Mouse (Mus musculus) stomach, embryonic 15.5 days (tissue): ENCODE data around the gene Aqr. TPM values are rescaled to one million over a fixed set of nuclear protein-coding genes. Genes with fewer than 3 reads are reported as not detected.

Experiments used
- ATAC-seq: fragments of 200-750 bp; cut with Nextera tagmentation; 2 replicates; pipeline ENCODE4 v1.8.0; 2017; ENCODE audit warnings: low read depth, moderate number of reproducible peaks, moderate TSS enrichment; ENCODE audit not compliant: insufficient read depth, low FRiP score
- H3K27ac ChIP-seq: fragments of 300-500 bp; sonication (generic); 2 replicates; pipeline ENCODE4 v1.5.1; 2015; ENCODE audit warnings: mild to moderate bottlenecking, inconsistent platforms
- H3K27me3 ChIP-seq: fragments of 300-500 bp; sonication (generic); replicated peaks from 2 replicates; pipeline ENCODE4 v1.6.1; 2015; ENCODE audit warnings: inconsistent platforms
- H3K36me3 ChIP-seq: fragments of 300-500 bp; sonication (generic); 2 replicates; pipeline ENCODE4 v1.6.1; 2015; ENCODE audit warnings: inconsistent platforms
- H3K4me1 ChIP-seq: fragments of 300-500 bp; sonication (generic); 2 replicates; pipeline ENCODE4 v1.6.1; 2015; ENCODE audit warnings: inconsistent platforms
- H3K4me2 ChIP-seq: fragments of 300-500 bp; sonication (generic); 2 replicates; pipeline ENCODE4 v1.6.1; 2015; ENCODE audit warnings: mild to moderate bottlenecking, inconsistent platforms
- H3K4me3 ChIP-seq: fragments of 300-500 bp; sonication (generic); replicated peaks from 2 replicates; pipeline ENCODE4 v1.5.1; 2015; ENCODE audit warnings: inconsistent platforms
- H3K9ac ChIP-seq: fragments of 300-500 bp; sonication (generic); 2 replicates; pipeline ENCODE4 v1.6.1; 2015; ENCODE audit warnings: inconsistent platforms
- H3K9me3 ChIP-seq: fragments of 300-500 bp; sonication (generic); 2 replicates; pipeline ENCODE4 v1.6.1; 2016; ENCODE audit warnings: inconsistent platforms
- WGBS: fragments of 180-500 bp; shearing (Covaris S2); methylation state at CpG from one replicate; pipeline ENCODE4 v1.1.7; 2015; 5-methylcytosine and 5-hydroxymethylcytosine counted together
- polyA plus RNA-seq: library from polyadenylated mRNA; unstranded; fragments of >200 nt; fragmentation: Nextera tagmentation; extraction: Ambion mirVana; gene quantifications from 2 replicates; pipeline ENCODE4 v1.2.1, GENCODE M21; 2015

Aqr gene
- polyA plus RNA-seq, 1 experiment from 2014 or later, result 39.4 TPM

DNA sequence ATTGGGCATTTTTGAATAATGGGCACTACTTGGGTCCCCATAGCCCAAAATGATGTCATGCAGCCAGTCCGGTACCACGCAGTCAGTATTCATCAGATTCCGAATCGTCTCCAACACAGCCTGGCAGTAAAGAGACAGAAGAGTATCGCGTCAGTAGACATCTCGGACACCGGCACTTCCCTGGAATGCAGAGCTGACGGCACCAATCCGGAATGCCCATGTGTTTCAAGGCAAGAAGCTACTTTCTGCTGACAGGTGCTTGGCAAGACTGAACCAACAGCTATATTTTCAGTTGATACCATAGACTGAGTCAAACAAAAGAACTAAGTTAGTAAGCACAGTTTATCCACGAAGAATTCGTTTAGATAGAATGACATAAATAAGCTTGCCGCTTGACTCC lies 56.2 kb downstream of the Aqr start:
- no peak overlapping the region for H3K4me3 ChIP-seq
- no peak overlapping the region for H3K27ac ChIP-seq
- H3K27me3 ChIP-seq, result no peaks in the 10 kb centered on the region
- H3K9me3 ChIP-seq, result no peaks in the 10 kb centered on the region
- 95% methylated on average over 13 of the region's 13 CpGs for WGBS
- no peak for ATAC-seq
- peaks cover 28% of the 10 kb centered on the region; the same call in 1 of the 2 replicates for H3K36me3 ChIP-seq
- H3K4me2 ChIP-seq, result no peak overlapping the region
- H3K9ac ChIP-seq, result no peak overlapping the region
- H3K4me1 ChIP-seq, result no peaks in the 10 kb centered on the region

- no peak for ATAC-seq
- no peak overlapping the region for H3K27ac ChIP-seq
- H3K4me3 ChIP-seq, result no peak overlapping the region
- 92% methylated on average over 4 of the region's 4 CpGs for WGBS
- no peak overlapping the region for H3K9ac ChIP-seq
- H3K27me3 ChIP-seq, result no peaks in the 10 kb centered on the region
- H3K36me3 ChIP-seq, result peaks cover 21% of the 10 kb centered on the region
- H3K4me2 ChIP-seq, result no peak overlapping the region
- H3K9me3 ChIP-seq, result no peaks in the 10 kb centered on the region
- no peaks in the 10 kb centered on the region for H3K4me1 ChIP-seq
Observed at GRCm38 (mm10) chr2:114123304-114123703, 63.5 kb downstream of the Aqr start.

DNA sequence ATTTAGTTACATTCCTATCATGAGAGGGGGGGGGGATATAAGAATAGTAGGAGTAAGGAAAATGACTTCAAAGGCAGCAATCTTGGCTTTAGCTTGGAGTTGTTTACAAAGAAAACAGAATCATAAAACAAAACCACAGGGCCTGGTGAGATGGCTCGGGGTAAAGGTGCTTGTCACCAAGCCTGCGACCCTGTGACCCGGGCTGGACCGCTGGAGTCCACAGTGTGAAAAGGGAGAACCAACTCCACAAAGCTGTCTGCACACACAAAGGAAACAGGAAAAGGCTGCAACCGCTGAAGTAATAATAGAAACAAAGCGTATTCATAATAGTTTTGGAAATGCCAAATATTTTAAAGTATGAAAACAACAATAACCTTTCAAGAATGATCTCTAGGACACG lies 67.4 kb downstream of the Aqr start:
- Histone ChIP-seq H3K36me3 (peaks cover 19% of the 10 kb centered on the region), H3K9me3 (no peaks in the 10 kb centered on the region), H3K4me2 (no peak overlapping the region), H3K27ac (no peak overlapping the region), H3K4me1 (no peaks in the 10 kb centered on the region), H3K27me3 (no peaks in the 10 kb centered on the region), H3K4me3 (no peak overlapping the region), H3K9ac (no peak overlapping the region)
- WGBS, result 77% methylated on average over 7 of the region's 7 CpGs
- no peak for ATAC-seq

DNA sequence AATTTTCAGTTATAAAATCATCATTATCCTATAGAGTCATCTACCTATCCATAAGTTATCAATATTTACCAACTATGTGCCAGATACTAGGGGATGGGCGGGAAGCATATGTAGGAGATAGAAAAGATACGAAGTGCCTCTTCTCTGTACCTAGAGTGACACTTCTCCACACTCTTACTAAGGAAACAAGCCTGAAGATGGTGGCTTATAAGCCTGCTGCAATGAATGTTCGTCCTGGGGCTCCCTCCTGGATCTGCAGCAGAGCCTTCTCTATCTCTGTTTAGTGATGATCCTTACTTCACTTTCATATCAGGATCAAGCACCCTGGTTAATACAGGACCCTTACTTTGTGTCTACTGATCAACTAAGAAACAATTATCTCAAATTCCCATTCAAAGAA lies 69.2 kb downstream of the Aqr start:
- H3K4me3 ChIP-seq, result no peak overlapping the region
- ATAC-seq, result no peak
- H3K9me3 ChIP-seq, result no peaks in the 10 kb centered on the region
- H3K4me1 ChIP-seq, result no peaks in the 10 kb centered on the region
- H3K27me3 ChIP-seq, result no peaks in the 10 kb centered on the region
- peaks cover 28% of the 10 kb centered on the region for H3K36me3 ChIP-seq
- no peak overlapping the region for H3K4me2 ChIP-seq
- no peak overlapping the region for H3K27ac ChIP-seq
- no peak overlapping the region for H3K9ac ChIP-seq
- 84% methylated on average over 3 of the region's 3 CpGs for WGBS

- H3K9ac ChIP-seq, result no peak overlapping the region
- peak; percentile 58; the same call in 1 of the 2 replicates for ATAC-seq
- 88% methylated on average over 3 of the region's 3 CpGs for WGBS
- no peaks in the 10 kb centered on the region for H3K4me1 ChIP-seq
- no peak overlapping the region for H3K27ac ChIP-seq
- peaks cover 30% of the 10 kb centered on the region for H3K36me3 ChIP-seq
- no peaks in the 10 kb centered on the region for H3K9me3 ChIP-seq
- no peaks in the 10 kb centered on the region for H3K27me3 ChIP-seq
- no peak overlapping the region for H3K4me2 ChIP-seq
- no peak overlapping the region for H3K4me3 ChIP-seq
Observed at GRCm38 (mm10) chr2:114117235-114117634, 69.6 kb downstream of the Aqr start.

- no peaks in the 10 kb centered on the region for H3K27me3 ChIP-seq
- WGBS, result 87% methylated on average over 4 of the region's 4 CpGs
- H3K9ac ChIP-seq, result no peak overlapping the region
- H3K4me1 ChIP-seq, result no peaks in the 10 kb centered on the region
- no peak overlapping the region for H3K4me2 ChIP-seq
- no peak overlapping the region for H3K27ac ChIP-seq
- no peak for ATAC-seq
- no peak overlapping the region for H3K4me3 ChIP-seq
- H3K9me3 ChIP-seq, result no peaks in the 10 kb centered on the region
- H3K36me3 ChIP-seq, result peaks cover 21% of the 10 kb centered on the region
Observed at GRCm38 (mm10) chr2:114115563-114115962, 71.3 kb downstream of the Aqr start.

DNA sequence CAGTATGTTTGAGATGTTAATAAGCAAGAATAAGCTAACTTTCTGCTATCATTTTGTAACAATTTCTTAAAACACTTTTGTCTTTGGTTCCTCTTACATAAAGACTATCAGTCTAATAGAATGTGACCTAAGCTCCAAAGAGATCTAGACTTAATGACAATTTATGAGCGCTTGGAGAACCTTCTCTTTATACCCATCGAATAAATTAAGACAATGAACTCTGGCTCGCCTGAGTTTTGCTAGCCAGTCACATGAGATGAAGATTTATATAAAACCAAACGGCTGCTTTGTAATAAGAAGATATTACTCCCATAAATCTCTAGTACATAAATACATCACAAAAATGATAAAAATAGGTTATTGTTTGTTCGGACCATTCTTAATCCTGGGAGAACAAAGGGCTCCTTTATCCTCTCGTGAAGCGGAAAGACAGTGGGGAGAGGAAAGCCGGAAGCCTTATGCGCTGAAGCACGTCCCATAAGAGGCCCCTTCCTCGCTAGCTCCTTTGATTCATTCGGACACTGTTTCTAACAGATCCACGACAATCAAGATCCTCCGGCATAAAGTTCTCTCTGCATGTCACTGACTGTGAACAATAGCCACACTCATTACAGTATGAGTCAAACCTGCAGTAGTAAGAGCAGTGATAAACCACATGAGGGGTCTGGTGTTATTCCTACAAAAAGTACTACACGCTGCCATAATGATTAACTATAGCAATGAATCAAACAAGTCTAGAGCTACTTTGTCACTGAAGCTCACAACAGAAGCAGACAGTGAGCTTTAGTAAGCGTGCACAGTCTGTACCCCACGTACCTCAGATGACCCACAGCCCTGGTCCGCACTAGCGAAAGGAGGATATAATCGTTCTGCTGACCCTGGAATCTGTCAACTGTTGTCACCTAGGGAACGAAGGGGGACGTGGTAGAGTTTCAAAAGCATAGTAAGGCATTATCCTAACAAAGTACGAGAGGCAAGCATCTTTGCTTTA lies 79.2 kb downstream of the Aqr start:
- Histone ChIP-seq H3K4me2 (no peak overlapping the region), H3K27ac (no peak overlapping the region), H3K4me3 (no peak overlapping the region), H3K4me1 (no peaks in the 10 kb centered on the region), H3K36me3 (peaks cover 22% of the 10 kb centered on the region), H3K9ac (no peak overlapping the region), H3K9me3 (no peaks in the 10 kb centered on the region), H3K27me3 (no peaks in the 10 kb centered on the region)
- 79% methylated on average over 23 of the region's 23 CpGs for WGBS
- no peak; the same call in 1 of the 2 replicates for ATAC-seq

DNA sequence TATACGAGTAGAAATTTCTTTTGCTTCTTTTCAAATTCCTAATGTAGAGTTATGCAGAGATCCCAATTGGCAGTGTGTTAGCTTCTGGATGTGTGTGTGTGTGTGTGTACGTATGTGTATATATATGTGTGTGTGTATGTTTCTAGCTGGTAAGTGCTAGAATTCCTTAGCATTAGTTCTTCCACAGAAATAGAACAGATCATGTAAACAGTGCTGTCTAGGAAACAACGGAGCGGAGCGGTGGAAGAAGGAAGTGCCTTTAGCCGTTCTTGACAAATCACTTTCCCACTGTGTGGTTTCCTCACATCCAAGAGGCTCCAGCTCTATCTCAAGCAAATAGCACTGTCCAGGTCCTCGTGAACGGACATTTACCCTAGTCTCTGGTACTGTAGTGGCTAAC lies 80.4 kb downstream of the Aqr start:
- Histone ChIP-seq H3K9me3 (no peaks in the 10 kb centered on the region), H3K9ac (no peak overlapping the region), H3K4me3 (no peak overlapping the region), H3K4me2 (no peak overlapping the region), H3K4me1 (no peaks in the 10 kb centered on the region), H3K27me3 (no peaks in the 10 kb centered on the region), H3K27ac (no peak overlapping the region), H3K36me3 (peaks cover 21% of the 10 kb centered on the region)
- no peak; the same call in 1 of the 2 replicates for ATAC-seq
- WGBS, result 57% methylated on average over 8 of the region's 8 CpGs

DNA sequence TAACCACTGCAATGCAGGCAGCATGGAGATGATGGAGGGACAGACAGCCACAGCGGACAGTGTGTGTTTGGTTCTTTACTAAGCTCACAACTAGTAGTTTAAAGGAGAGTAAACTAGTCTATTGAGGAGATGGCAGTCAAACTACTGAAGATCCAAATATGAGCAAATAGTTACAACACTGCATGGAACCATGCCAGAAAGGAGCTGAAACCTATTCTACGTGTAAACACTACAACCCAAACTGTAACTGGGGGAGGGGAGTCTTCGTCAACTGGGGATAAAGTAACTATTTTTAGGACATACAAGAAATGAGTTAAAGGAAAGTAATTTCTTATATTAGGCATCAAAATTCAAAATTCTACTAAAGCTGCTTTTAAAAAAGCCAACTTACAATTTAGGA lies 84.4 kb downstream of the Aqr start:
- Histone ChIP-seq H3K27ac (no peak overlapping the region), H3K4me3 (no peak overlapping the region), H3K4me1 (no peaks in the 10 kb centered on the region), H3K4me2 (no peak overlapping the region), H3K9ac (no peak overlapping the region), H3K36me3 (peaks cover 19% of the 10 kb centered on the region; the same call in 1 of the 2 replicates), H3K27me3 (no peaks in the 10 kb centered on the region), H3K9me3 (no peaks in the 10 kb centered on the region)
- no peak for ATAC-seq
- 72% methylated on average over 3 of the region's 3 CpGs for WGBS

GRCm38 (mm10) chr2:114100834-114101233 lies 86.0 kb downstream of the Aqr start:
- Histone ChIP-seq H3K27me3 (no peaks in the 10 kb centered on the region), H3K4me3 (no peak overlapping the region), H3K27ac (no peak overlapping the region), H3K9ac (no peak overlapping the region), H3K4me1 (no peaks in the 10 kb centered on the region), H3K9me3 (no peaks in the 10 kb centered on the region), H3K4me2 (no peak overlapping the region), H3K36me3 (peaks cover 19% of the 10 kb centered on the region; the same call in 1 of the 2 replicates)
- 94% methylated on average over 9 of the region's 9 CpGs for WGBS
- no peak for ATAC-seq

GRCm38 (mm10) chr2:114099816-114100215 lies 87.0 kb downstream of the Aqr start:
- peaks cover 14% of the 10 kb centered on the region; the same call in 1 of the 2 replicates for H3K36me3 ChIP-seq
- no peak overlapping the region for H3K9ac ChIP-seq
- no peak for ATAC-seq
- no peak overlapping the region for H3K4me3 ChIP-seq
- H3K27me3 ChIP-seq, result no peaks in the 10 kb centered on the region
- H3K4me1 ChIP-seq, result no peaks in the 10 kb centered on the region
- H3K27ac ChIP-seq, result no peak overlapping the region
- H3K9me3 ChIP-seq, result no peaks in the 10 kb centered on the region
- H3K4me2 ChIP-seq, result no peak overlapping the region
- WGBS, result 78% methylated on average over 3 of the region's 3 CpGs

GRCm38 (mm10) chr2:114099109-114099508 lies 87.7 kb downstream of the Aqr start:
- H3K4me3 ChIP-seq, result no peak overlapping the region
- ATAC-seq, result no peak
- no peaks in the 10 kb centered on the region for H3K27me3 ChIP-seq
- H3K9ac ChIP-seq, result no peak overlapping the region
- H3K27ac ChIP-seq, result no peak overlapping the region
- no peak overlapping the region for H3K4me2 ChIP-seq
- H3K9me3 ChIP-seq, result no peaks in the 10 kb centered on the region
- WGBS, result 93% methylated on average over 5 of the region's 5 CpGs
- H3K36me3 ChIP-seq, result 0 out of 2 replicates have a peak, but pooled peaks cover 10% of the 10 kb centered on the region
- no peaks in the 10 kb centered on the region for H3K4me1 ChIP-seq
